Mouse (Mus musculus): ENCODE results near the gene Mov10.

- no peak for TF ChIP-seq POLR2A (IDR thresholded peaks at IDR 0.05; ENCODE audit: control insufficient read depth, extremely low read depth, insufficient read depth, low read length, poor library complexity)
- no peak for TF ChIP-seq CTCF (IDR thresholded peaks at IDR 0.05; ENCODE audit: borderline replicate concordance, control insufficient read depth, extremely low read depth, insufficient read depth, low read length, poor library complexity)
Measured at GRCm38 (mm10) chr3:104811752-104812151, 6.6 kb downstream of the Mov10 start.
